Comparison of ENCODE assay signal across 51 mouse cellular contexts in genomic region chr9:36494501-36495220, GRCm38 (mm10). TPM values are rescaled to one million over a fixed set of nuclear protein-coding genes. Genes with fewer than 3 reads are reported as not detected.
"Had no signal": no experiment of that assay in that cellular context is flagged by ENCODE, and none has a peak within 500 bp of the region (broad histone marks: within the 10 kb centered on the region; RNA-seq: fewer than 3 reads in every experiment).

No protein-coding gene starts in this region.

- DNase-seq: heart, postnatal 10 days; heart, postnatal 14 days; heart, postnatal 36 days; heart, postnatal 4 days; kidney, adult 11 months; kidney, adult 18-20 months; kidney, adult 2 months; kidney, adult 8-10 months; kidney, adult 9 months; kidney, postnatal 10 days; kidney, postnatal 14 days; kidney, postnatal 25 days; kidney, postnatal 36 days; kidney, postnatal 4 days; layer of hippocampus, adult 9-11 months; layer of hippocampus, postnatal 36 days had no signal

- H3K27ac ChIP-seq: heart, embryonic 13.5 days; heart, embryonic 15.5 days; hindbrain, embryonic 10.5 days; hindbrain, embryonic 12.5 days; hindbrain, embryonic 13.5 days; hindbrain, embryonic 14.5 days; hindbrain, embryonic 15.5 days; hindbrain, postnatal 0 days; intestine, embryonic 15.5 days; kidney, embryonic 15.5 days; kidney, postnatal 0 days; layer of hippocampus, adult 2 months; left cerebral cortex, adult 2 months had no signal

- H3K4me3 ChIP-seq: heart, embryonic 12.5 days; heart, embryonic 13.5 days; heart, embryonic 15.5 days; hindbrain, embryonic 10.5 days; hindbrain, embryonic 12.5 days; hindbrain, embryonic 13.5 days; hindbrain, embryonic 15.5 days; intestine, embryonic 15.5 days; kidney, embryonic 15.5 days; layer of hippocampus, adult 2 months; left cerebral cortex, adult 2 months had no signal

- H3K36me3 ChIP-seq: heart, embryonic 12.5 days; heart, embryonic 13.5 days; heart, embryonic 15.5 days; hindbrain, embryonic 10.5 days; hindbrain, embryonic 12.5 days; hindbrain, embryonic 13.5 days; hindbrain, embryonic 15.5 days; intestine, embryonic 15.5 days; kidney, embryonic 15.5 days had no signal

- H3K9ac ChIP-seq: heart, embryonic 12.5 days; heart, embryonic 13.5 days; heart, embryonic 15.5 days; hindbrain, embryonic 12.5 days; hindbrain, embryonic 13.5 days; hindbrain, embryonic 14.5 days; hindbrain, embryonic 15.5 days; intestine, embryonic 15.5 days; kidney, embryonic 15.5 days had no signal

- H3K27me3 ChIP-seq: heart, embryonic 12.5 days; heart, embryonic 13.5 days; heart, embryonic 15.5 days; hindbrain, embryonic 12.5 days; hindbrain, embryonic 13.5 days; hindbrain, embryonic 15.5 days; intestine, embryonic 15.5 days; kidney, embryonic 15.5 days had no signal

- H3K9me3 ChIP-seq: heart, embryonic 15.5 days; intestine, embryonic 15.5 days; kidney, embryonic 15.5 days had no signal

- H3K4me1 ChIP-seq: heart, embryonic 12.5 days; heart, embryonic 13.5 days; heart, embryonic 15.5 days; hindbrain, embryonic 10.5 days; hindbrain, embryonic 12.5 days; hindbrain, embryonic 13.5 days; hindbrain, embryonic 15.5 days; intestine, embryonic 15.5 days; kidney, embryonic 15.5 days had no signal

RNA-seq across cellular contexts. Expression of gene Gm9513, which starts 19.2 kb away (rescaled TPM):
- total RNA-seq: heart, postnatal 10 days; heart, postnatal 14 days; heart, postnatal 25 days; heart, postnatal 36 days; heart, postnatal 4 days; hematopoietic stem cell, adult 5-6 weeks; hindbrain, postnatal 0 days; layer of hippocampus, adult 18-20 months; layer of hippocampus, adult 2 months; layer of hippocampus, adult 8-10 months; layer of hippocampus, postnatal 10 days; layer of hippocampus, postnatal 14 days; layer of hippocampus, postnatal 25 days; layer of hippocampus, postnatal 36 days; left cerebral cortex, adult 18-20 months; left cerebral cortex, adult 2 months; left cerebral cortex, adult 8-10 months had no signal
- polyA plus RNA-seq: heart, embryonic 12.5 days; heart, embryonic 13.5 days; heart, embryonic 14.5 days; heart, embryonic 15.5 days; heart, embryonic 16.5 days; heart, postnatal 0 days; hindbrain, embryonic 10.5 days; hindbrain, embryonic 11.5 days; hindbrain, embryonic 12.5 days; hindbrain, embryonic 13.5 days; hindbrain, embryonic 14.5 days; hindbrain, embryonic 15.5 days; hindbrain, embryonic 16.5 days; hindbrain, postnatal 0 days; inflammation-experienced regulatory T-cells, adult 6 months; intestine, embryonic 14.5 days; intestine, embryonic 15.5 days; intestine, embryonic 16.5 days; intestine, postnatal 0 days; kidney, adult 2 months; kidney, embryonic 14.5 days; kidney, embryonic 15.5 days; kidney, embryonic 16.5 days; kidney, postnatal 0 days; large intestine, adult 2 months had no signal

RNA-seq across cellular contexts. Expression of gene Gm5615, which starts 47.1 kb away (rescaled TPM):
- total RNA-seq: heart, postnatal 10 days; heart, postnatal 14 days; heart, postnatal 25 days; heart, postnatal 36 days; heart, postnatal 4 days; hematopoietic stem cell, adult 5-6 weeks; hindbrain, postnatal 0 days; layer of hippocampus, adult 18-20 months; layer of hippocampus, adult 2 months; layer of hippocampus, adult 8-10 months; layer of hippocampus, postnatal 10 days; layer of hippocampus, postnatal 14 days; layer of hippocampus, postnatal 25 days; layer of hippocampus, postnatal 36 days; left cerebral cortex, adult 18-20 months; left cerebral cortex, adult 2 months; left cerebral cortex, adult 8-10 months had no signal
- polyA plus RNA-seq: heart, embryonic 12.5 days; heart, embryonic 13.5 days; heart, embryonic 14.5 days; heart, embryonic 15.5 days; heart, embryonic 16.5 days; heart, postnatal 0 days; hindbrain, embryonic 10.5 days; hindbrain, embryonic 11.5 days; hindbrain, embryonic 12.5 days; hindbrain, embryonic 13.5 days; hindbrain, embryonic 14.5 days; hindbrain, embryonic 15.5 days; hindbrain, embryonic 16.5 days; hindbrain, postnatal 0 days; inflammation-experienced regulatory T-cells, adult 6 months; intestine, embryonic 14.5 days; intestine, embryonic 15.5 days; intestine, embryonic 16.5 days; intestine, postnatal 0 days; kidney, adult 2 months; kidney, embryonic 14.5 days; kidney, embryonic 15.5 days; kidney, embryonic 16.5 days; kidney, postnatal 0 days; large intestine, adult 2 months had no signal
